Mouse (Mus musculus) left cerebral cortex, adult 2 months (tissue): ENCODE measurements around the gene Slc38a4. TPM values are rescaled to one million over a fixed set of nuclear protein-coding genes. Genes with fewer than 3 reads are reported as not detected.

Source experiments
- DNase-seq, 2 experiments: peaks; one replicate each; pipeline ENCODE4 v3.0.0; 2021 to 2022; ENCODE audit warnings: low spot score in 2 of 2, mixed read lengths in 1 of 2; ENCODE audit errors: extremely low spot score in 1 of 2
- H3K27ac ChIP-seq: fragments of 200-600 bp; 2 replicates; pipeline ENCODE4 v1.8.1; 2022
- H3K4me3 ChIP-seq: fragments of 200-600 bp; 2 replicates; pipeline ENCODE4 v1.8.1; 2022
- CTCF ChIP-seq: fragments of 200-600 bp; IDR thresholded peaks from 2 replicates; pipeline ENCODE4 v1.8.1; 2022; ENCODE audit warnings: antibody characterized with exemption, mild to moderate bottlenecking, moderate library complexity
- intact Hi-C: fragments of 180-260 bp; cut with DNase I; formaldehyde crosslinking; loops from one replicate; pipeline ENCODE4 v1.15.1; 2025
- total RNA-seq, 2 experiments: library from RNA; stranded (reverse); gene quantifications; 2 replicates each; pipeline ENCODE4 v1.2.3; 2021

Slc38a4 gene
- total RNA-seq, 2 experiments from 2014 or later: 0.87 to 1.2 TPM

GRCm38 (mm10) chr15:97072859-97073826, 17.4 kb upstream of the Slc38a4 start:
- intact Hi-C loops: no loop called here
- DNase-seq: no peak
- TF ChIP-seq CTCF: no peak
- H3K4me3 ChIP-seq: no peak overlapping the region
- no peak overlapping the region for H3K27ac ChIP-seq

DNA sequence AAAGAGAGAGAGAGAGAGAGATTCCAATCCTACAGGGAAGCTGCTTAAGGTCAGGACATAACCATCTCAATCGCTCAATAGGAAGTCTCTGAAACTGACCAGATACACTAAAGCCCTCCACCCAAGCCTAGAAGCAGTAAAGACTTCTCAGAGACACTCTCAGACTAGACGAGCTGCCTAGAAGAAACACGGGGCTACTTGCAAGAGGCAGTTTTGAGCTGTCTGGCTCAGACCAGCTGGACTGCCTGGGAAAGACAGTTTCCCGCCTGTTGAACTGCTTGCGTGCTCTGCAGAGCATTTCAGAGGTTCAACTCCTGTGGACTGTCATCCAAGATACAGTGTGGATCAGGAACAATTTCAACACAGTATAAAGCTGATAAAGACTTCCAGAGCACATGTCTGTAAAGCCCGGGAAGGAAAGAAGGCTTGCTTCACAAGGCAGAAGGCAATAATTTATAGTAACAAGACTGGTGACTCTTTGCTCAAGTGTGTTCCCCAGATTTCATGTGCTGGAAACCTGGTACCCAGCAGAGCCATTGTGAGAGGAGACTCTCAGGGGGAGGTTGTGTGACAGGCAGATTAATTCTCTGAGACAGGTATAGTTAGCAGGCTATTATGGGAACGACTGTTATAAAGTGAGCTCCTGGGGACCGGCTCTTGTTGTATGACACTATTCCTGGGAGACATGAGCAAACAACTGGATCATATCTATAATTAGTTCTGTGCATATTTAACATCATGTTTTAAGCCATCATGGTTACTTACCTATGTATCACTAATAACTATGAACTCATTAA, 11.8 kb upstream of the Slc38a4 start:
- no peak for DNase-seq
- TF ChIP-seq CTCF: no peak
- Histone ChIP-seq H3K4me3 (no peak overlapping the region), H3K27ac (no peak overlapping the region)
- intact Hi-C loops: no loop called here

DNA sequence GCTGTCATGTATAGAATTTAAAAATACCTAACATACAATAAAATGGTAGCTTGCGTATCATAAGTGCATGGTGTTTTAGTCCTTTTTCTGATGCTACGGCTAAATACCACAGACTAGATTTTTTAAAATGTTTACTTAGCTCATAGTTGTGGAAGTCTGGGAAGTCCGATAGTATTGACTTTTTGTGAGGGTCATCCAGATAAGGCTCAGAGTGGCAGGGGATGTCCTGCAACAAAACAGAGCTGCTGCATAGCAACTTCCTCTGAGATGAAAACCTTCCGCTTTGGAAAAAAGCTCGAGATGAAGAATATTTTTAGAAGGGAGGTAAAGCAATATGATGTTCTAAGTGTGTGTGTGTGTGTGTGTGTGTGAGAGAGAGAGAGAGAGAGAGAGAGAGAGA, 11.2 kb upstream of the Slc38a4 start:
- Histone ChIP-seq H3K27ac (no peak overlapping the region), H3K4me3 (no peak overlapping the region)
- intact Hi-C loops: no loop called here
- DNase-seq: no peak
- TF ChIP-seq CTCF: no peak

- H3K4me3 ChIP-seq: no peak overlapping the region
- intact Hi-C loops: no loop called here
- DNase-seq: no peak
- TF ChIP-seq CTCF: no peak
- no peak overlapping the region for H3K27ac ChIP-seq
Measured at GRCm38 (mm10) chr15:97063211-97063610, 7.5 kb upstream of the Slc38a4 start.

DNA sequence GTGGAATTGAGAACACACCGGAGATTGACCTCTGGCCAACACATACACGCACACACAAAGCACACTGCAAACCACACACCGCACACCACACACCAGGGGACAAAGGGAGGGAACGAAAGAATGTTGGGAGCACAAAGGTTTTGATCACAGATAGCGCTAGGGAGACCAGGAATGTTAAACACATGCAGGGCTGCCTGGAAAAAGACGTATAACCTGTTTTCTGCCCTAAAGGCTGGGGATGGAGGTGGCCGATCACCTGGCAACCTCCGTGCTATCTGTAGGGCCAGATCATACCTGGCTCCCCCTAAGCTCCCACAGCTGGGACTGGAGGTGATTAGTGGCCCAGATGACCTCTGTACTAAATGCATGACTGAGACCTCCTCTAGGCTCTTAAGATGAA, 5.2 kb upstream of the Slc38a4 start:
- TF ChIP-seq CTCF: no peak
- DNase-seq: no peak
- no peak overlapping the region for H3K4me3 ChIP-seq
- intact Hi-C loops: no loop called here
- H3K27ac ChIP-seq: no peak overlapping the region

DNA sequence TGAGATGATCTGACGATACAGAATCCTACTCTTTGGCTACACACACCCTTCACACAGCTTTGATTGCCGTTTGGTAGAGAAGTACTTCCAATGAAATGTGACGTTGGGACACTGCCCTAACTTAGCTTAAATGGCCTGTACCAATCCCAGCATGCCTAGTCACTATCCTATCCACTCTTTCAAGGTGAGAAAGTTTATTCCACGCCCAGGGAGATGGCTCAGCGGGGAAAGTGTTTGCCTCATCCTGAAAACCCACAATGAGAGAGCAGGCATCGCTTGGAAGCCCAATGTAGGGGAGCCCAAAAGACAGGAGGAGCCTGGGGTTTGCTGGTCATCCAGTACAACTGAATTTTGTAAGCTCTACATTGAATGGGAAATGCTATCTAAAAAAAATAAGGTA, 4.8 kb upstream of the Slc38a4 start:
- Histone ChIP-seq H3K27ac (no peak overlapping the region), H3K4me3 (no peak overlapping the region)
- no peak for TF ChIP-seq CTCF
- intact Hi-C loops: no loop called here
- DNase-seq: no peak

DNA sequence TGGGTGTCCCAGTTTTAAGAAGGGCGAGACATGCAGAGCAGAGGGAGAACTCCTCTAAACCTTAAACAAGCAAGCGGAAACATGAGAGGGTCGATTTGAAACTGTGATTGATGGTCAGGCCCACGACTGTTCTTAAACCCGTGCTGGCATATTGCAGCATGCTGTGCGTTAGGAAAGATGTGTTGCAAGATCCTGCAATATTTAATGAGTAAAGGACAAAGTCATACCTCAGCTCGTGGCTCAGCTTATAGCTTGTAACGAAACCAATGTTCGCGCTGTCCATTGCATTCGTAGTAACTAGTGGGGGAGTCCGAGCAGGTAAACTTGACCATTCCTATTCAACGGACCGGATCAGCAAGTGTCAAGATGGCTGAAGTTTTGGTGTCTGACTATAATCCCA, 4.3 kb upstream of the Slc38a4 start:
- no peak for DNase-seq
- intact Hi-C loops: no loop called here
- no peak overlapping the region for H3K27ac ChIP-seq
- TF ChIP-seq CTCF: no peak
- no peak overlapping the region for H3K4me3 ChIP-seq

- no peak for DNase-seq
- TF ChIP-seq CTCF: no peak
- no peak overlapping the region for H3K4me3 ChIP-seq
- intact Hi-C loops: no loop called here
- H3K27ac ChIP-seq: no peak overlapping the region
Measured at GRCm38 (mm10) chr15:97059071-97060041, 3.6 kb upstream of the Slc38a4 start.

DNA sequence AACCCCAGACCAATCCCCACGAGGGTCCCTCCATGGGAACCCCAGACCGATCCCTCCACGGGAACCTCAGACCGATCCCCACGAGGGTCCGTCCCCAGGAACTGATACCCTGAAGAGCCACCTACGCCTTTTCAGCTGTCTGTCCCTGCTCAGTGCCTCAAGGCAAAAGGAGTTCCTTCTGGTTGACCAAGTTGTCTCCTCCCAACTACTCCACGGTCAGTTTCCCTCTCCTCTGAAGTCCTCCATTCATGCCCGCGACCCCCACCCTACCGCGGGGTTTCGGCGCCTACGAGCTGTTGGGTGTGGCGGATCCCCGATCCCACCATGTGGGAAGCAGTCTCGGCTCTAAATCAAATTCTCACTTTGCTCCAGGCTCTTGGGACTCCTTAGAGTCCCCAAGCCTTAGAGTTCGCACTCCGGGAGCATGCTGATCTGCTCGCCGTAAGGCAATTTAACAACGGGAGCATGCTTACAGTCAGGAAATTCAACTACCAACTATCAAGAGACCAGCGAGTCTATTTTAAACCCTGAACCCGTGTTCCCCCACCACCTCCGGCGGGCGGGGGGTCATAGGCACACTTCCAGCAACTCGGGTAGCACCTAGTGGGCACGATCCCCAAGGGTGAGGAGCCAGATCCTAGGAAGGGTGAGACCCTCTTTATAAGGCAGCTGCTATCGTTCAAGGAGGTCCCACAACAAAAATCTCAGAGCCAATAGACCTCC, 828 bp downstream of the Slc38a4 start:
- H3K4me3 ChIP-seq: no peak overlapping the region
- TF ChIP-seq CTCF: no peak
- intact Hi-C loops: no loop called here
- no peak for DNase-seq
- H3K27ac ChIP-seq: no peak overlapping the region

DNA sequence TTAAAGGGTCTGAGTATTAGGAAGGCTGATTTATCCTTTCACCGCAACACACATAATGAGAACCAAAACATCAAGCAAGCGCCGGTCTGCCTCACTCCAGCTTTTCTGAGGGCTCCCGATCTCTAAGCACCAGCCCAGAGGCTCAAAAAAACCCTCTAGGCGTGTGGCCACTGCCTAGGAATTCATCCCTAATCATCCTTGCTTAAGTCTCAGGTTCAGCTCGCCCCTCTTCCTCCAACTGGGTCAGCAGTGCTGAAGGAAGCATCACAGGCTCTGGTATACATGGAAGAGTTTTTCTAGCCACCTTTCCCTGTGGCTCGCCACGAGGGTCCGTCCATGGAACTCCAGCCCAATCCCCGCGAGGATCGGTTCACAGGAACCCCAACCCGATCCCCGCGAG, 1.6 kb downstream of the Slc38a4 start:
- DNase-seq: no peak
- Histone ChIP-seq H3K4me3 (no peak overlapping the region), H3K27ac (no peak overlapping the region)
- intact Hi-C loops: no loop called here
- no peak for TF ChIP-seq CTCF

DNA sequence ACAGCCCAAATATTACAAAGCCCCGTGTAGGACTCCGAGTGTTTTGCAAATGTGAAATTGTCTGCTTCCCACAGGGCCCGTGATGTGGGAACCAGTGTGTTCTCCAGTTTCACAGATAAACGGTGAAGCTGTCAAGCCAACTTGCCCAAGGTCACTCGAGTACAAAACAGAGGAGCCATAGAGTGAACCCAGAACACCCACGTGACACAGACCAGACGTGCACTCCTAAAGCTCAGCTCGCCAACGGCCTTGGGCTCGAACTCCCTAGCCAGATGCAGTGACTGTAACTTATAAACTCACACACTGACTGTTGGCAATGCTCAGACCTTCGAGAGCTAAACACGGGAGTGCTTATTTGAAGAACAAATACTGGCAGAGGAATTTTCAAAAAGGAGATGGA, 5.3 kb downstream of the Slc38a4 start:
- intact Hi-C loops: no loop called here
- Histone ChIP-seq H3K27ac (no peak overlapping the region), H3K4me3 (no peak overlapping the region)
- no peak for TF ChIP-seq CTCF
- DNase-seq: no peak
